Mouse (Mus musculus): ENCODE data around the gene Pfdn4.

GRCm38 (mm10) chr2:170526513-170526912, 30.3 kb downstream of the Pfdn4 start:
- TF ChIP-seq POLR2A (IDR thresholded peaks at IDR 0.05; ENCODE audit: borderline replicate concordance, extremely low read depth, insufficient read depth, insufficient read length, poor library complexity, severe bottlenecking) (no peak), CTCF (IDR thresholded peaks at IDR 0.05; ENCODE audit: borderline replicate concordance, extremely low read depth, insufficient read depth, insufficient read length) (no peak)
